Mouse (Mus musculus) embryonic facial prominence, embryonic 15.5 days (tissue): ENCODE results near the gene Tlcd2. TPM values are rescaled to one million over a fixed set of nuclear protein-coding genes. Genes with fewer than 3 reads are reported as not detected.

Experiments used
- ATAC-seq: fragments of 200-750 bp; cut with Nextera tagmentation; 2 replicates; pipeline ENCODE4 v1.8.0; 2017; ENCODE audit warnings: low read depth, moderate TSS enrichment; ENCODE audit not compliant: insufficient number of reproducible peaks, low FRiP score, low TSS enrichment
- H3K27ac ChIP-seq: fragments of 300-500 bp; sonication (generic); replicated peaks from 2 replicates; pipeline ENCODE4 v1.5.1; 2015; ENCODE audit warnings: mild to moderate bottlenecking, inconsistent platforms
- H3K27me3 ChIP-seq: fragments of 300-500 bp; sonication (generic); 2 replicates; pipeline ENCODE4 v1.6.1; 2015; ENCODE audit warnings: inconsistent platforms
- H3K36me3 ChIP-seq: fragments of 300-500 bp; sonication (generic); 2 replicates; pipeline ENCODE4 v1.6.1; 2015; ENCODE audit warnings: mild to moderate bottlenecking, inconsistent platforms
- H3K4me1 ChIP-seq: fragments of 300-500 bp; sonication (generic); 2 replicates; pipeline ENCODE4 v1.6.1; 2015; ENCODE audit warnings: inconsistent platforms
- H3K4me2 ChIP-seq: fragments of 300-500 bp; sonication (generic); replicated peaks from 2 replicates; pipeline ENCODE4 v1.6.1; 2015; ENCODE audit warnings: mild to moderate bottlenecking, inconsistent platforms
- H3K4me3 ChIP-seq: fragments of 300-500 bp; sonication (generic); replicated peaks from 2 replicates; pipeline ENCODE4 v1.5.1; 2015; ENCODE audit warnings: mild to moderate bottlenecking, inconsistent platforms
- H3K9ac ChIP-seq: fragments of 300-500 bp; sonication (generic); 2 replicates; pipeline ENCODE4 v1.6.1; 2015; ENCODE audit warnings: inconsistent platforms
- H3K9me3 ChIP-seq: fragments of 300-500 bp; sonication (generic); replicated peaks from 2 replicates; pipeline ENCODE4 v1.6.1; 2016; ENCODE audit warnings: inconsistent platforms
- WGBS: fragments of 180-500 bp; shearing (Covaris S2); methylation state at CpG from one replicate; pipeline ENCODE4 v1.1.7; 2015; 5-methylcytosine and 5-hydroxymethylcytosine counted together
- polyA plus RNA-seq: library from polyadenylated mRNA; unstranded; fragments of >200 nt; fragmentation: Nextera tagmentation; extraction: Ambion mirVana; gene quantifications from 2 replicates; pipeline ENCODE4 v1.2.1, GENCODE M21; 2015

Gene Tlcd2
- polyA plus RNA-seq, 1 experiment from 2014 or later: 38.0 TPM

DNA sequence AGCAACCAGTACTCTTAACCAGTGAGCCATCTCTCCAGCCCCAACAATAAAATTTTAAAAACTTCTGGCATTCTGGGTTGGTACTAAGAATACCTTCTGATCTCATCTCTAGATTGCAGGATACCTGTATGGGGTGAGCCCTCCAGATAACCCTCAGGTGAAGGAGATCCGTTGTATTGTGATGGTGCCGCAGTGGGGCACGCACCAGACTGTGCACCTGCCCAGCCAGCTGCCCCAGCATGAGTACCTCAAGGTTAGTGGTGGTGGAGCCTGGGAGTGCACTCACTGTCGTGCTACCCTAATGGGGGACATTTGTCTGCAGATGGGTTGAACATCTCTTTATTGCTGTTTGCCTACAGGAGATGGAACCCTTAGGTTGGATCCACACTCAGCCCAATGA lies 46.6 kb downstream of the Tlcd2 start:
- no peak for ATAC-seq
- no peaks in the 10 kb centered on the region for H3K27me3 ChIP-seq
- peaks cover 59% of the 10 kb centered on the region for H3K36me3 ChIP-seq
- WGBS: 94% methylated on average over 4 of the region's 4 CpGs
- H3K9me3 ChIP-seq: no peaks in the 10 kb centered on the region
- no peak overlapping the region for H3K4me3 ChIP-seq
- H3K27ac ChIP-seq: no peak overlapping the region
- H3K4me1 ChIP-seq: peaks cover 18% of the 10 kb centered on the region
- no peak overlapping the region for H3K4me2 ChIP-seq
- H3K9ac ChIP-seq: no peak overlapping the region; the same call in 1 of the 2 replicates

DNA sequence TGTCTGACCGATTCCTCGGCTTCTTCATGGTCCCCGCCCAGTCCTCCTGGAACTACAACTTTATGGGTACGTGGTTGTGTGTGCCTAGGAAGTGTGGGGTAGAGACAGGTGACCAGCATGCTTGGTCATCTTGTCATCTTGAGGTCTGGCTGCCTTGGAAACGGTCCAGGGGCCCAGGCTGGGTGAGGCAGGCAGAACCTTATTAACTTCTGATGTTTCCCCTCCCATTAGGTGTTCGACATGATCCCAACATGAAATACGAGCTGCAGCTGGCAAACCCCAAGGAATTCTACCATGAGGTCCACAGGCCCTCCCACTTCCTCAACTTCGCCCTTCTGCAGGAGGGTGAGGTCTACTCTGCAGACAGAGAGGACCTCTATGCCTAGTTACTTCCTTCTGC lies 47.4 kb downstream of the Tlcd2 start:
- Histone ChIP-seq H3K9me3 (no peaks in the 10 kb centered on the region), H3K4me3 (no peak overlapping the region), H3K4me1 (peaks cover 18% of the 10 kb centered on the region), H3K36me3 (peaks cover 51% of the 10 kb centered on the region), H3K27me3 (no peaks in the 10 kb centered on the region), H3K4me2 (no peak overlapping the region), H3K9ac (no peak overlapping the region), H3K27ac (0 out of 2 replicates have a peak overlapping the region, but pooled peaks have one; percentile 22)
- ATAC-seq: no peak
- 55% methylated on average over 8 of the region's 8 CpGs for WGBS

DNA sequence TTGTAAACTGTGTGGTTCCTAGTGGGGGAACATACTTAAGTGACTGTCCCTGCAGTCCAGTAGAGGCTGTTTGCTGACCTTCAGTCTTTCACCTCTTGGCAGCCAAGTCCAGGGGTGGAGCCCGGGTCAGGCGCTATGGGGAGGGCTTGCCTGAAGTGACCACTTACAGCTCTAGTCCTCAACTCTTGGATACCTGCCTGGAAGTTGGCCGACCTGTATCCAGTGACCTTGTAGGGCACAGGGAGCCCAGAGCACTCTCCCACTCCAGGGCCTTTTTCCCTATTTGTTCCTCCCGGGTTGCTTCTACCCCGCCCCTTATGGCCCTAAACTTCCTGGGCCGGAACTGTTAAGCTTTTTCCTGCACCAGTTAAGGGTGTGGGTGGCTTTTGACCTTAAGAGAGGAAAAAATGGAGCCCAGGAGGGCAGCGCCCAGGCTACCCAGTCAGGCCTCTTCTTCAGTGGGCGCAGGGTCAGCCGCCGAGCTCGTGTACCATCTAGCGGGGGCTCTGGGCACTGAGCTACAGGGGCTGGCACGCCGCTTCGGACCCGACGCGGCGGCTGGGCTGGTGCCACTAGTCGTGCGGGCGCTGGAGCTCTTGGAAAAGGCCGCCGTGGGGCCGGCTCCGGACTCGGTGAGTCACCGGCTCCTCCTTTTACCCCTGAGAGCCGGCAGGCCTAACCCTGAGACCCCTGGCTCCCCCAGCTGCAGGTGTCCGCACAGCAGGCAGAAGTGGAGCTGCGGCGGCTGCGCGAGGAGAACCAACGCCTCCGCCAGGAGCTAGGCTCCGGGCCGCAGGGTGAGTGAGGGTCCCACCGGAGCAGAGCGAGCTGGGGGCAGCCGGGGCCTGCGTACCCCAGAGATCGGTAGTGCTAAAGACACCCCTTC lies 48.5 kb downstream of the Tlcd2 start, which contains the start of gene Rilp:
TSS of gene Rilp (plus strand) at position 354 of the 886 bp plus-strand sequence.
- WGBS: 2% methylated on average over 43 of the region's 43 CpGs
- no peaks in the 10 kb centered on the region for H3K9me3 ChIP-seq
- H3K27me3 ChIP-seq: no peaks in the 10 kb centered on the region
- ATAC-seq: peak; percentile 70
- H3K4me2 ChIP-seq: peak within 1 kb of the TSS; percentile 96
- H3K36me3 ChIP-seq: peaks cover 40% of the 10 kb centered on the region
- peaks cover 18% of the 10 kb centered on the region for H3K4me1 ChIP-seq
- H3K9ac ChIP-seq: peak within 1 kb of the TSS; percentile 53
- H3K27ac ChIP-seq: peak within 1 kb of the TSS; percentile 85
- H3K4me3 ChIP-seq: peak within 1 kb of the TSS; percentile 54

DNA sequence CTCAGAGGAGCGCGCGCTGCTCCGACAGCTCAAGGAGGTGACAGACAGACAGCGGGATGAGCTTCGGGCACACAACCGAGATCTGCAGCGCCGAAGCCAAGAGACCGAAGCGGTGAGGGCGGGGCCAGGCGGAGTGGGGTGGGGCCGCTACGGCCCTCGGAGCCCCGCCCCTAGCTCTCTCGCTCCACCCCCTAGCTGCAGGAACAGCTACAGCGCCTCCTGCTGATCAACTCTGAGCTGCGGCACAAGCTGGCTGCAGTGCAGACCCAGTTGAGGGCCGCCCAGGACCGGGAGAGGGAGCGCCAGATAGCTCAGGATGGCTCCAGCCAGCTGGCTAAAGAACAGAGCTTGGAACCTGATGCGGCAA lies 49.1 kb downstream of the Tlcd2 start:
- Histone ChIP-seq H3K27me3 (no peaks in the 10 kb centered on the region), H3K4me1 (peaks cover 18% of the 10 kb centered on the region), H3K36me3 (peaks cover 36% of the 10 kb centered on the region), H3K4me3 (peak overlapping the region; percentile 54), H3K9ac (peak overlapping the region; percentile 53), H3K27ac (peak overlapping the region; percentile 85), H3K9me3 (no peaks in the 10 kb centered on the region), H3K4me2 (peak overlapping the region; percentile 96)
- peak; percentile 88 for ATAC-seq
- 1% methylated on average over 24 of the region's 24 CpGs for WGBS

DNA sequence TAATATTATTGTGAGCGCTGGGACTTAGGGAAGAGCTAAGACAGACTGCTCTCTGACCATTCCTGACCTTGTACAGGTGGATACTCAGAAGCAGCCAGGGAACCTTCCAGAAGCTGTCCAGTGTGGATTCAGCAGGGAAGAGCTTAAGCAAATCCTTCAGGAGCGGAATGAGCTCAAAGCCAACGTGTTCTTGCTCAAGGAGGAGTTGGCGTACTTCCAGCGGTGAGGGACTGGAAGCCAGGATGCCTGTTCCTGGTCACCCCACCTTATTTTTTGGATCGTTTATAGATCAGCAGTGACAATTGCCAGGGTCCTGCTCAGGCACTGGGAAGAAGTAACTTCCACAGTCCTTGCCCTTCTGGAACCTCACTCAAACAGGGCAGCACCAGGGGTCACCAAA lies 49.7 kb downstream of the Tlcd2 start:
- no peaks in the 10 kb centered on the region for H3K27me3 ChIP-seq
- H3K4me3 ChIP-seq: no peak overlapping the region
- ATAC-seq: no peak
- no peak overlapping the region for H3K27ac ChIP-seq
- H3K9ac ChIP-seq: no peak overlapping the region
- 76% methylated on average over 6 of the region's 6 CpGs for WGBS
- H3K4me1 ChIP-seq: peaks cover 18% of the 10 kb centered on the region
- no peaks in the 10 kb centered on the region for H3K9me3 ChIP-seq
- peaks cover 30% of the 10 kb centered on the region for H3K36me3 ChIP-seq
- no peak overlapping the region for H3K4me2 ChIP-seq

DNA sequence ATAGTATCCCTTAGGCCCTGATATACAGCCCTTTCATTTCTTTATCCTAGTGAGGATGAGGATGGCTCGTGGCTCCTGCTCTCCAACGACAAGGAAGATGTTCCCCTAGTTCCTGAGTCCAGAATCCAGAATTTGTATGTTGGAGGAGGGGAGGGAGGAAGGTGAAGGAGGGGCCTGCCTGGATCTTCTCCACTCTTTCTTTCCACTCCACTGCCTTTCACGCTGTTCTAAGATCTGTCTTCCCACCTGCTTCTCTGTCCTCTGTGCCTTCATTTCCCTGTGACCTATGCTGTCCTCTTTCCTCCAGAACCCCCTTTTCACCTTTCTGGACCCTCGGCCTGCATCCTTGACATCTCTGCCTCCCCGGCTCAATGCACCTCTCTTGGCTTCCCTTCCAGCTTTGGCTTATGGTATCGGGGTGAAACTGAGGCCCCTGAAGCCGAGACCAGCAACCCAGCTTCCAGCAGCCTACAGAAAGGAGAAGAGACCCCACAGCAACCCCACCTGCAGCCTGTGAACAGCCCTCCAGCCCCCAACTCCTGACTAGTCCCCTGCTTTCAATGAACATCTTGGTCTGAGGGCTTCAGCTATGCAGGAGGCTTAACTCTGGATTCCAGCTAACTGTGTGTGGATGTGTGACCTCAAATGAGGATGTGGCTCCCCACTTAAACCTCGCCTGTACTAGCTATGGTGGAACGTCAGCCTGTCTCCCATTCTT lies 50.9 kb downstream of the Tlcd2 start:
- 75% methylated on average over 9 of the region's 9 CpGs for WGBS
- Histone ChIP-seq H3K4me1 (peaks cover 18% of the 10 kb centered on the region), H3K4me3 (no peak overlapping the region), H3K27me3 (no peaks in the 10 kb centered on the region), H3K9ac (no peak overlapping the region), H3K4me2 (no peak overlapping the region), H3K27ac (no peak overlapping the region), H3K9me3 (no peaks in the 10 kb centered on the region), H3K36me3 (peaks cover 19% of the 10 kb centered on the region)
- no peak for ATAC-seq

DNA sequence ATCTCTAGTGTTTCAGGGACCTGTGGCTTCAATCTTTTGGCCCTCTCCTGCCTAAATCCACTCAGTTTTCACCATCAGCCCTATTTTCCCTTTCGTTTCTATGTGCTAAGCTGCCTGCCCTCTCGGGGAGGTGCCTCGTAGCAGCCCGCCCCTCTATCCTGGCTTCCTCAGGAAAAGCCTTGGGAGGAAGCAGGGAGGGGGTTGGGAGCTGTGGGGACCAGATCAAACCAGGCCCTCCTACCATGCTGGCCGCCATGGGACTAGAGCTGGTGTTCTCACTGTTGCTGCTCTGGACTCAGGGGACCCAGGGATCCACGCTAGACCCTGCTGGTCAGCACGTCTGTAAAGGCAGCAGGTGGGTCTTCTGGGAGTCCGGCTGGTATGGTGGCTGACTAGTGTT lies 51.8 kb downstream of the Tlcd2 start, which contains the start of gene Scarf1:
TSS of gene Scarf1 (plus strand) at position 205 of the 400 bp plus-strand sequence.
- H3K27me3 ChIP-seq: no peaks in the 10 kb centered on the region
- no peak within 1 kb of the TSS for H3K9ac ChIP-seq
- peaks cover 10% of the 10 kb centered on the region for H3K36me3 ChIP-seq
- peaks cover 18% of the 10 kb centered on the region for H3K4me1 ChIP-seq
- H3K27ac ChIP-seq: no peak within 1 kb of the TSS
- WGBS: 58% methylated on average over 8 of the region's 8 CpGs
- ATAC-seq: no peak
- H3K4me2 ChIP-seq: no peak within 1 kb of the TSS
- peak within 1 kb of the TSS; percentile 15 for H3K4me3 ChIP-seq
- H3K9me3 ChIP-seq: no peaks in the 10 kb centered on the region

DNA sequence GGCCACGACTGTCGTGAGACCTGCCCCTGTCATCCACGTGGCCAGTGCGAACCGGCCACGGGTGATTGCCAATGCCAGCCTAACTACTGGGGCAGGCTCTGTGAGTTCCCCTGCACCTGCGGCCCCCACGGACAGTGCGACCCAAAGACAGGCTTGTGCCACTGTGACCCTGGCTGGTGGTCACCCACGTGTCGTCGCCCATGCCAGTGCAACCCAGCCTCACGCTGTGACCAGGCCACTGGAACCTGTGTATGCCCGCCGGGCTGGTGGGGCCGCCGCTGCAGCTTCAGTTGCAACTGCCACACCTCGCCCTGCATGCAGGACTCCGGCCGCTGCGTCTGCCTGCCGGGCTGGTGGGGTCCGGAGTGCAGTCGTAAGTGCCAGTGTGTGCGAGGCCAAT lies 53.7 kb downstream of the Tlcd2 start:
- Histone ChIP-seq H3K27ac (no peak overlapping the region), H3K4me1 (peaks cover 3% of the 10 kb centered on the region), H3K27me3 (no peaks in the 10 kb centered on the region), H3K36me3 (no peaks in the 10 kb centered on the region), H3K9me3 (no peaks in the 10 kb centered on the region), H3K4me3 (no peak overlapping the region), H3K4me2 (no peak overlapping the region), H3K9ac (no peak overlapping the region; the same call in 1 of the 2 replicates)
- WGBS: 90% methylated on average over 25 of the region's 25 CpGs
- ATAC-seq: no peak

DNA sequence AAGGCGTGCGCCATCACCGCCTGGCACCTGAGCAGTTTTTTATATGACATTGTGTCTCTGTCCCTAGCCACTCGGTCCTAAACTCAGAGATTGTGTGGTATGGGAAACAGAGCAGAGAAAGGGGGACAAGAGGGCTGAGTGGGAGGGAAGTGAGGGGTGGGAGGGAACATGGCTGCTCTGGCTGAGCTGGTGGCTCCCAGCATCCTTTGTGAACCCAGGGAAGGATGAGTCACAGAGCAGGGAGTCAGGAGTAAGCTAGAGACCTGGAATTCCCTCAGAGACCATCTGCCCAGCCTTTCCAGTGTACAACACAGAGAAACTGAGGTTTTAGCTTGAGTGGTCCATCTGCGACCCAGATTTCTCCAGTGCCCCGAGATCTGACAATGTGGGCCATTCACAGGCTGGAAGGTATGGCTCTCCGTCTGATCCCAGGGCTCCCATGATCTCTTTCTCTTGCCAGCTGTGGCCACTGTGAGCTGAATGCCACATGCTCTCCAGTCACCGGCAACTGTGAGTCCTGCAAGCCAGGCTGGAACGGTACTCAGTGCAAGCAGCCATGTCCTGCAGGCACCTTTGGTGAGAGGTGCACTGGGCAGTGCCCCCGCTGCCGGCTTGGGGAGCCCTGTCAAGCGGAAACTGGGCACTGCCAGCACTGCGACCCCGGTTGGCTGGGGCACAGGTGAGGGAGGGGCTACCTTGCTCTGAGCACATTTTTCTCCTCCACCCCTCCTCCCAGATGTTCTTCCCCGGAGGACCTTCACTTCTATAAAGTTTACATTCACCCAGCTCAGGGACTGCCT lies 58.5 kb downstream of the Tlcd2 start:
- Histone ChIP-seq H3K27ac (no peak overlapping the region), H3K27me3 (no peaks in the 10 kb centered on the region), H3K4me2 (no peak overlapping the region), H3K4me3 (no peak overlapping the region), H3K36me3 (no peaks in the 10 kb centered on the region), H3K4me1 (no peaks in the 10 kb centered on the region), H3K9ac (no peak overlapping the region), H3K9me3 (no peaks in the 10 kb centered on the region)
- ATAC-seq: no peak
- WGBS: 74% methylated on average over 15 of the region's 15 CpGs
